19 mouse cellular contexts compared by ENCODE assay signal in genomic region chr5:115262502-115263291, GRCm38 (mm10). TPM values are rescaled to one million over a fixed set of nuclear protein-coding genes. Genes with fewer than 3 reads are reported as not detected.
DNase-seq lines count a peak whose midpoint lies in the region; ATAC-seq and TF ChIP-seq lines count a peak whose summit lies in the region.
"Had no signal": no experiment of that assay in that cellular context is flagged by ENCODE, and none has a peak within 500 bp of the region (broad histone marks: within the 10 kb centered on the region; RNA-seq: fewer than 3 reads in every experiment).

No protein-coding gene starts in this region.

- WGBS in heart, embryonic 12.5 days = 83% methylated on average over 14 of the region's 14 CpGs
- 87% methylated on average over 14 of the region's 14 CpGs for WGBS in heart, embryonic 11.5 days (ENCODE audit: insufficient replicate concordance)
- 84% methylated on average over 14 of the region's 14 CpGs for WGBS in liver, embryonic 12.5 days (ENCODE audit: insufficient replicate concordance)
- WGBS in liver, postnatal 0 days (ENCODE audit: insufficient replicate concordance) = 86% methylated on average over 14 of the region's 14 CpGs
- WGBS in liver, embryonic 15.5 days (ENCODE audit: insufficient replicate concordance) = 88% methylated on average over 14 of the region's 14 CpGs

- no peaks in the 10 kb centered on the region for H3K27me3 ChIP-seq in heart, embryonic 12.5 days (replicated peaks)
- no peaks in the 10 kb centered on the region for H3K27me3 ChIP-seq in heart, embryonic 11.5 days (ENCODE audit: control insufficient read depth, insufficient read depth, low read length)
- no peaks in the 10 kb centered on the region for H3K27me3 ChIP-seq in liver, embryonic 12.5 days (replicated peaks)
- H3K27me3 ChIP-seq in liver, postnatal 0 days (ENCODE audit: insufficient read depth, low read length) = no peaks in the 10 kb centered on the region
- H3K27me3 ChIP-seq in liver, embryonic 15.5 days = no peaks in the 10 kb centered on the region
- H3K27me3 ChIP-seq: embryonic facial prominence, embryonic 12.5 days; forebrain, embryonic 15.5 days; heart, embryonic 15.5 days; hindbrain, embryonic 15.5 days had no signal

- no peak overlapping the region for H3K4me3 ChIP-seq in heart, embryonic 12.5 days
- H3K4me3 ChIP-seq in heart, embryonic 11.5 days (ENCODE audit: low read depth, low read length) = no peak overlapping the region
- no peak overlapping the region for H3K4me3 ChIP-seq in liver, embryonic 12.5 days
- H3K4me3 ChIP-seq in liver, postnatal 0 days (ENCODE audit: low read depth, low read length) = no peak overlapping the region
- no peak overlapping the region for H3K4me3 ChIP-seq in liver, embryonic 15.5 days (replicated peaks)
- H3K4me3 ChIP-seq: embryonic facial prominence, embryonic 12.5 days; forebrain, embryonic 15.5 days; heart, embryonic 15.5 days; hindbrain, embryonic 10.5 days; hindbrain, embryonic 15.5 days had no signal

- H3K27ac ChIP-seq in heart, embryonic 12.5 days (ENCODE audit: poor library complexity, severe bottlenecking) = no peak overlapping the region
- no peak overlapping the region for H3K27ac ChIP-seq in heart, embryonic 11.5 days (ENCODE audit: low read depth, low read length)
- peak overlapping the region; percentile 23 for H3K27ac ChIP-seq in liver, embryonic 12.5 days
- no peak overlapping the region for H3K27ac ChIP-seq in liver, postnatal 0 days (ENCODE audit: low read depth)
- no peak overlapping the region for H3K27ac ChIP-seq in liver, embryonic 15.5 days (replicated peaks)
- H3K27ac ChIP-seq: embryonic facial prominence, embryonic 12.5 days; forebrain, embryonic 15.5 days; heart, embryonic 15.5 days; hindbrain, embryonic 10.5 days; hindbrain, embryonic 15.5 days had no signal

- no peak for TF ChIP-seq CTCF in liver, postnatal 0 days (IDR thresholded peaks at IDR 0.05; ENCODE audit: low read depth)

- no peak for DNase-seq in liver, postnatal 0 days
- DNase-seq in ZHBTc4 (ENCODE audit: low read depth, low spot score) = peak; percentile 45
- no peak for DNase-seq in layer of hippocampus, postnatal 10 days (ENCODE audit: low spot score in 2 of 2)
- DNase-seq in thymus, postnatal 10 days (ENCODE audit: low spot score in 2 of 2) = no peak
- DNase-seq: adrenal gland, postnatal 14 days; cerebellum, adult 11-12 months; cerebellum, adult 9-10 months; cerebellum, postnatal 25 days; gastrocnemius, postnatal 25 days; heart, postnatal 14 days had no signal

- no peaks in the 10 kb centered on the region for H3K9me3 ChIP-seq in heart, embryonic 12.5 days (replicated peaks)
- no peaks in the 10 kb centered on the region for H3K9me3 ChIP-seq in heart, embryonic 11.5 days (replicated peaks; ENCODE audit: control insufficient read depth, low read length)
- no peaks in the 10 kb centered on the region for H3K9me3 ChIP-seq in liver, embryonic 12.5 days (replicated peaks)
- H3K9me3 ChIP-seq in liver, postnatal 0 days (ENCODE audit: low read length) = no peaks in the 10 kb centered on the region
- H3K9me3 ChIP-seq in liver, embryonic 15.5 days (replicated peaks) = no peaks in the 10 kb centered on the region
- H3K9me3 ChIP-seq: embryonic facial prominence, embryonic 12.5 days; forebrain, embryonic 15.5 days; heart, embryonic 15.5 days; hindbrain, embryonic 10.5 days; hindbrain, embryonic 15.5 days had no signal

- no peak for TF ChIP-seq EP300 in liver, postnatal 0 days (IDR thresholded peaks at IDR 0.05; ENCODE audit: low read depth)

- peaks cover 43% of the 10 kb centered on the region for H3K36me3 ChIP-seq in heart, embryonic 12.5 days
- peaks cover 15% of the 10 kb centered on the region for H3K36me3 ChIP-seq in heart, embryonic 11.5 days (ENCODE audit: control insufficient read depth, insufficient read depth, low read length)
- H3K36me3 ChIP-seq in liver, embryonic 12.5 days = peaks cover 83% of the 10 kb centered on the region
- peaks cover 57% of the 10 kb centered on the region for H3K36me3 ChIP-seq in liver, postnatal 0 days (replicated peaks; ENCODE audit: insufficient read depth, low read length)
- peaks cover 83% of the 10 kb centered on the region for H3K36me3 ChIP-seq in liver, embryonic 15.5 days (replicated peaks)

- H3K9ac ChIP-seq in heart, embryonic 12.5 days = no peak overlapping the region
- no peak overlapping the region for H3K9ac ChIP-seq in heart, embryonic 11.5 days (ENCODE audit: low read depth, low read length)
- 0 out of 2 replicates have a peak overlapping the region, but pooled peaks have one; percentile 5 for H3K9ac ChIP-seq in liver, embryonic 12.5 days
- H3K9ac ChIP-seq in liver, postnatal 0 days (replicated peaks) = no peak overlapping the region
- H3K9ac ChIP-seq in liver, embryonic 15.5 days = no peak overlapping the region; the same call in 1 of the 2 replicates
- H3K9ac ChIP-seq: embryonic facial prominence, embryonic 12.5 days; forebrain, embryonic 15.5 days; heart, embryonic 15.5 days; hindbrain, embryonic 15.5 days had no signal

- H3K4me2 ChIP-seq in heart, embryonic 12.5 days = 0 out of 2 replicates have a peak overlapping the region, but pooled peaks have one; percentile 10
- no peak overlapping the region for H3K4me2 ChIP-seq in heart, embryonic 11.5 days
- H3K4me2 ChIP-seq in liver, embryonic 12.5 days = peak overlapping the region; percentile 2; the same call in 1 of the 2 replicates
- no peak overlapping the region for H3K4me2 ChIP-seq in liver, postnatal 0 days (ENCODE audit: low read depth, low read length)
- H3K4me2 ChIP-seq in liver, embryonic 15.5 days = peak overlapping the region; percentile 2; the same call in 1 of the 2 replicates
- H3K4me2 ChIP-seq: embryonic facial prominence, embryonic 12.5 days; forebrain, embryonic 15.5 days; heart, embryonic 15.5 days; hindbrain, embryonic 15.5 days had no signal

- H3K4me1 ChIP-seq in heart, embryonic 12.5 days (replicated peaks) = peaks cover 46% of the 10 kb centered on the region
- H3K4me1 ChIP-seq in heart, embryonic 11.5 days (ENCODE audit: control insufficient read depth, insufficient read depth, low read length) = peaks cover 21% of the 10 kb centered on the region
- peaks cover 79% of the 10 kb centered on the region for H3K4me1 ChIP-seq in liver, embryonic 12.5 days
- peaks cover 34% of the 10 kb centered on the region for H3K4me1 ChIP-seq in liver, postnatal 0 days (ENCODE audit: insufficient read depth)
- peaks cover 68% of the 10 kb centered on the region for H3K4me1 ChIP-seq in liver, embryonic 15.5 days (replicated peaks)

- ATAC-seq in heart, embryonic 12.5 days (ENCODE audit: insufficient number of reproducible peaks, low FRiP score) = no peak
- ATAC-seq in heart, embryonic 11.5 days (replicated peaks; ENCODE audit: insufficient number of reproducible peaks, low FRiP score, low TSS enrichment) = no peak
- no peak for ATAC-seq in liver, embryonic 12.5 days
- no peak for ATAC-seq in liver, postnatal 0 days
- ATAC-seq in liver, embryonic 15.5 days (ENCODE audit: insufficient read depth) = no peak
- ATAC-seq: forebrain, embryonic 15.5 days had no signal

RNA-seq across cellular contexts. Expression of gene Rnf10, which starts 10.0 kb away (rescaled TPM):
- 152 and 175 TPM in 2 replicates for polyA plus RNA-seq in heart, embryonic 12.5 days (2016; fragmentation: Nextera tagmentation; extraction: Ambion mirVana)
- polyA plus RNA-seq in heart, embryonic 11.5 days (2014; fragmentation: Nextera tagmentation; extraction: Ambion mirVana) = 58.0 and 77.3 TPM in 2 replicates
- polyA plus RNA-seq in liver, embryonic 12.5 days (2016; fragmentation: Nextera tagmentation; extraction: Ambion mirVana) = 166 and 172 TPM in 2 replicates
- polyA plus RNA-seq in liver, postnatal 0 days (2015; fragmentation: Nextera tagmentation; extraction: Ambion mirVana) = 75.4 and 78.4 TPM in 2 replicates
- polyA plus RNA-seq in liver, embryonic 15.5 days (2015; fragmentation: Nextera tagmentation; extraction: Ambion mirVana) = 146 and 173 TPM in 2 replicates
- 100 to 1,000 TPM; 259 to 316 TPM for total RNA-seq in layer of hippocampus, postnatal 10 days (2021)

RNA-seq across cellular contexts. Expression of gene Coq5, which starts 16.8 kb away (rescaled TPM):
- polyA plus RNA-seq in heart, embryonic 12.5 days (2016; fragmentation: Nextera tagmentation; extraction: Ambion mirVana) = 76.0 and 79.9 TPM in 2 replicates
- 79.6 and 81.8 TPM in 2 replicates for polyA plus RNA-seq in heart, embryonic 11.5 days (2014; fragmentation: Nextera tagmentation; extraction: Ambion mirVana)
- polyA plus RNA-seq in liver, embryonic 12.5 days (2016; fragmentation: Nextera tagmentation; extraction: Ambion mirVana) = 43.3 and 46.2 TPM in 2 replicates
- 19.5 and 19.6 TPM in 2 replicates for polyA plus RNA-seq in liver, postnatal 0 days (2015; fragmentation: Nextera tagmentation; extraction: Ambion mirVana)
- polyA plus RNA-seq in liver, embryonic 15.5 days (2015; fragmentation: Nextera tagmentation; extraction: Ambion mirVana) = 27.5 and 28.4 TPM in 2 replicates
- 10 to 100 TPM; 39.0 to 42.8 TPM for total RNA-seq in layer of hippocampus, postnatal 10 days (2021)

RNA-seq across cellular contexts. Expression of gene Pop5, which starts 27.1 kb away (rescaled TPM):
- 63.2 and 68.6 TPM in 2 replicates for polyA plus RNA-seq in heart, embryonic 12.5 days (2016; fragmentation: Nextera tagmentation; extraction: Ambion mirVana)
- 86.9 and 90.6 TPM in 2 replicates for polyA plus RNA-seq in heart, embryonic 11.5 days (2014; fragmentation: Nextera tagmentation; extraction: Ambion mirVana)
- polyA plus RNA-seq in liver, embryonic 12.5 days (2016; fragmentation: Nextera tagmentation; extraction: Ambion mirVana) = 140 and 143 TPM in 2 replicates
- polyA plus RNA-seq in liver, postnatal 0 days (2015; fragmentation: Nextera tagmentation; extraction: Ambion mirVana) = 58.7 and 61.8 TPM in 2 replicates
- polyA plus RNA-seq in liver, embryonic 15.5 days (2015; fragmentation: Nextera tagmentation; extraction: Ambion mirVana) = 84.0 and 88.1 TPM in 2 replicates
- total RNA-seq in layer of hippocampus, postnatal 10 days (2021) = 10 to 100 TPM; 51.1 to 61.8 TPM

RNA-seq across cellular contexts. Expression of gene Dynll1, which starts 38.1 kb away (rescaled TPM):
- polyA plus RNA-seq in heart, embryonic 12.5 days (2016; fragmentation: Nextera tagmentation; extraction: Ambion mirVana) = 1,319 and 1,320 TPM in 2 replicates
- polyA plus RNA-seq in heart, embryonic 11.5 days (2014; fragmentation: Nextera tagmentation; extraction: Ambion mirVana) = 1,523 and 1,540 TPM in 2 replicates
- 825 and 857 TPM in 2 replicates for polyA plus RNA-seq in liver, embryonic 12.5 days (2016; fragmentation: Nextera tagmentation; extraction: Ambion mirVana)
- 388 and 399 TPM in 2 replicates for polyA plus RNA-seq in liver, postnatal 0 days (2015; fragmentation: Nextera tagmentation; extraction: Ambion mirVana)
- 525 and 554 TPM in 2 replicates for polyA plus RNA-seq in liver, embryonic 15.5 days (2015; fragmentation: Nextera tagmentation; extraction: Ambion mirVana)
- total RNA-seq in layer of hippocampus, postnatal 10 days (2021) = 100 to 1,000 TPM; 753 to 793 TPM

Comparison
In these comparisons a context has a peak if more than half of its experiments do, and no peak if none do; other contexts are left out.
1. H3K4me2 ChIP-seq: peak in heart, embryonic 12.5 days (single experiment), liver, embryonic 12.5 days (single experiment) and liver, embryonic 15.5 days (single experiment); none in heart, embryonic 11.5 days (single experiment) and liver, postnatal 0 days (single experiment).